14 mouse cellular contexts compared by ENCODE assay signal in genomic region chr5:125612460-125612859, GRCm38 (mm10).
"Had no signal": no experiment of that assay in that cellular context is flagged by ENCODE, and none has a peak within 500 bp of the region (broad histone marks: within the 10 kb centered on the region; RNA-seq: fewer than 3 reads in every experiment).

No protein-coding gene starts in this region.

- H3K9ac ChIP-seq: limb, embryonic 12.5 days; liver, embryonic 13.5 days; liver, postnatal 0 days; midbrain, embryonic 13.5 days; neural tube, embryonic 15.5 days had no signal

- H3K9me3 ChIP-seq: neural tube, embryonic 15.5 days had no signal

- H3K27me3 ChIP-seq: limb, embryonic 12.5 days; liver, embryonic 13.5 days; midbrain, embryonic 13.5 days had no signal

- H3K27ac ChIP-seq: left cerebral cortex, adult 2 months; limb, embryonic 12.5 days; liver, embryonic 13.5 days; midbrain, embryonic 13.5 days; neural tube, embryonic 15.5 days had no signal

- H3K36me3 ChIP-seq: limb, embryonic 12.5 days; liver, embryonic 13.5 days; midbrain, embryonic 13.5 days; neural tube, embryonic 15.5 days had no signal

- H3K4me2 ChIP-seq: limb, embryonic 12.5 days; liver, embryonic 13.5 days; midbrain, embryonic 13.5 days; neural tube, embryonic 15.5 days had no signal

- ATAC-seq: liver, postnatal 0 days; midbrain, embryonic 13.5 days had no signal

- DNase-seq: kidney, postnatal 10 days; kidney, postnatal 4 days; liver; liver, embryonic 13.5 days; liver, postnatal 0 days; right cerebral cortex, postnatal 4 days; spleen, adult 18-20 months; thymus, adult 18-20 months; thymus, postnatal 14 days had no signal

- H3K4me3 ChIP-seq: left cerebral cortex, adult 2 months; limb, embryonic 12.5 days; liver, embryonic 13.5 days; midbrain, embryonic 13.5 days; myocyte; neural tube, embryonic 15.5 days had no signal

- H3K4me1 ChIP-seq: limb, embryonic 12.5 days; liver, embryonic 13.5 days; midbrain, embryonic 13.5 days had no signal
